ENCODE assay signal across 21 mouse cellular contexts in the genomic region with DNA sequence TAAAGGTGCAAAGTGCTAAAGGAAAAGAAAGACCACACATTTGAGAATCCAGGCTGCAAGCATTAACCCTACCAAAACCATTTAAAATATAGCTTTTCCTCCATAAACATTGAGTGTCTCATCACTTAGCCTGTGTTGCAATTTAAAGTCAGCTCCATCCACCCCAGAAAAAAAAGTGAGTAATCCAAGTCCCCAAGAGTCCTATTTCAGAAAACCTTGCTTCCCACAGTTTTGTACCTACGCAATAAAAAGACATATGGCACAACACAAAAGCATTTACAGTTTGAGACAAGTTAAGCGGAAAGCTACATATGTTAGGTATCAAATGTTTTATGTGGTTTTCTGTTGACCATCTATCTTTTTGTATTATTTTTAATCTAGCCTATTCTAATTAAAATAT.
"Had no signal": no experiment of that assay in that cellular context is flagged by ENCODE, and none has a peak within 500 bp of the region (broad histone marks: within the 10 kb centered on the region; RNA-seq: fewer than 3 reads in every experiment).

No protein-coding gene starts in this region.

- H3K27ac ChIP-seq: liver, embryonic 15.5 days; lung, embryonic 15.5 days; macrophage; midbrain, embryonic 13.5 days; neural tube, embryonic 13.5 days; neural tube, embryonic 15.5 days had no signal

- H3K9ac ChIP-seq: liver, embryonic 15.5 days; liver, postnatal 0 days; lung, embryonic 15.5 days; midbrain, embryonic 13.5 days; neural tube, embryonic 13.5 days; neural tube, embryonic 15.5 days had no signal

- ATAC-seq: liver, postnatal 0 days; lung, postnatal 0 days; midbrain, embryonic 13.5 days; midbrain, embryonic 16.5 days had no signal

- H3K4me2 ChIP-seq: liver, embryonic 15.5 days; lung, embryonic 15.5 days; midbrain, embryonic 11.5 days; midbrain, embryonic 13.5 days; neural tube, embryonic 13.5 days; neural tube, embryonic 15.5 days had no signal

- DNase-seq: liver, postnatal 0 days; lung, adult 2 months; lung, postnatal 14 days; lung, postnatal 36 days; retina, postnatal 1 day; right cerebral cortex, postnatal 14 days; spleen, adult 18-20 months; thymus, adult 2 months; thymus, postnatal 25 days; thymus, postnatal 4 days had no signal

- H3K36me3 ChIP-seq: liver, embryonic 15.5 days; lung, embryonic 15.5 days; midbrain, embryonic 13.5 days; neural tube, embryonic 13.5 days; neural tube, embryonic 15.5 days had no signal

- H3K9me3 ChIP-seq: liver, embryonic 15.5 days; lung, embryonic 15.5 days; midbrain, embryonic 13.5 days; neural tube, embryonic 13.5 days; neural tube, embryonic 15.5 days had no signal

- H3K4me1 ChIP-seq: liver, embryonic 15.5 days; lung, embryonic 15.5 days; midbrain, embryonic 13.5 days; neural tube, embryonic 13.5 days; neural tube, embryonic 15.5 days had no signal

- H3K4me3 ChIP-seq: liver, embryonic 15.5 days; lung, embryonic 15.5 days; megakaryocyte, embryonic 14.5 days; midbrain, embryonic 13.5 days; myocyte; neural tube, embryonic 13.5 days; neural tube, embryonic 15.5 days had no signal

- H3K27me3 ChIP-seq: liver, embryonic 15.5 days; lung, embryonic 15.5 days; megakaryocyte, embryonic 14.5 days; midbrain, embryonic 13.5 days; neural tube, embryonic 13.5 days; neural tube, embryonic 15.5 days had no signal
